Mouse (Mus musculus) spleen, adult 18-20 months (tissue): ENCODE measurements around the gene Gas2.

Experiments
- DNase-seq, 2 experiments: peaks; one replicate each; pipeline ENCODE4 v3.0.0; 2022; ENCODE audit warnings: mixed read lengths in 2 of 2

Gas2 gene

DNA sequence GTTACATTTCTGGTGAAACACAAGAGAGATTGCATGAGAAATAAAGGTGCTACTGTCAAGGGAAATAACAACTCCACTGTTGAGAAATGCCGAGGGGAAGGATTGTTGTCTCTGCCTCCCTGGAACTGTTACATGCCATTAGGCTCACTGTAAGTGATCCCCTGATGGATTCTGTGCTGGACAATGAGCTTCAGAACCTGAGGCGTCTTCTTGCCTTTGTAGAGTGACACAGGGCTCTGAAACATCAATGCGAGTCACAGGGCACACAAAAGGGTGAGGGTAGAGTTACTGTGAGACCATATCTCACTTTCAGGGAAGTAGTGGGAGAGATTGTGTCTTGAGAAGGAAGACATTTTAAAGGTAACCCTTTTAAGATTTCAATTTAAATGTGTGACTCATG lies 23.5 kb downstream of the Gas2 start:
- DNase-seq = no peak

DNA sequence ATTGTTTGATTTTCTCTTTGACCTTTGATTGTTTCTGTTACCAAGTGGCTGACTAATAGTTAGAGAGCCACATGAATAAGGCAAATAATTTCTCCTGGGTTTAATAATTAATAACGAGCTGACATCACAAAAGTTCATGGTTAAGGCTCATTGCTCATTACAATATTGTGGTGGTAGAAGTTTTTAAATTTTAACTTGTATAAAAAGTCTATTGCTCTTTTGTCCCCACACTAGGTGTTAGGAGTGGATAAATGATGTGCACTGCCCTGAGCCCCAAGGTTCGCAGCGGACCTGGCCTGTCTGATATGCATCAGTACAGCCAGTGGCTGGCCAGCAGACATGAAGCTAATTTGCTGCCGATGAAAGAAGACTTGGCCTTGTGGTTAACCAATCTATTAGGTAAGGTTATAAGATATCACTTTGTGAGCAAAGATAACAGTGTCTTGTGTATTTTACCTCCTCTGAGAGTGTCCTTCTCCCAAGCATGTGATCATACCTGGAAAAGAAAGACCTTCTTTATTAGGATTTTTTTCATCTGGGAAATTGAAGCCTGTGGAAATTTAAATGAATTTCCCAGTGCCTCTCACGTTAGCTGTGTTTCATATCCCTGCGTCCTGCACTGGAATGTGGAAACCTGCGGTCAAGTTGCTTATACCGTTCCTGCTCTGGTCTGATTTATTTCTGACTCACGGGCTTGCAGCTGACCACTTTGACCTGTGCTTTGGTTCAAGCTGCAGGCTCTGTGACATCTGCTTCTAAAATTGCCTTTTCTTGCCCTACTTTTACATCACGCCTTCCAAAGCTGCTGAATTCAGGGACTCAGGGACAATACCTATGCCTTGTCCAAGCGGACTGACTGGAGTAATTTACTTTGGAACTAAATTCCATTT lies 26.1 kb downstream of the Gas2 start:
- DNase-seq = no peak

DNA sequence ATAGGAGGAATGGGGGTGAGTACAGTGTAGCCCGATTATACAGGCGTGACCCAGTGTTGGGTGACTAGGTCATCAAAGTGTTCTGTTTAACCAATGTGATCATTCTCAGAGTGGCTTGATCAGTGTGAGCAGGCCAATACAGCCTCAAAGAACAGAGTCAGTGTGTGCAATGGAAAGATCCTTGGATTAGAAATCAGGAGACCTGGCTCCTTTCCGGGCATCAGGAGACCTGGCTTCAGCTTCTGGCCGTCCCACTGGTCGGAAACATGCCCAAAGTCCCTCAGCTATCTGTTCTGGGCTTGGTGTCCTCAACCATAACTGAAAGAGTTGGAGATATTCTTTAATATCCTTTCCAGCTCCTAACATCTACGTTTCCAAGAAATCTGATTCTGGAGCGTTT lies 27.8 kb downstream of the Gas2 start:
- no peak for DNase-seq

DNA sequence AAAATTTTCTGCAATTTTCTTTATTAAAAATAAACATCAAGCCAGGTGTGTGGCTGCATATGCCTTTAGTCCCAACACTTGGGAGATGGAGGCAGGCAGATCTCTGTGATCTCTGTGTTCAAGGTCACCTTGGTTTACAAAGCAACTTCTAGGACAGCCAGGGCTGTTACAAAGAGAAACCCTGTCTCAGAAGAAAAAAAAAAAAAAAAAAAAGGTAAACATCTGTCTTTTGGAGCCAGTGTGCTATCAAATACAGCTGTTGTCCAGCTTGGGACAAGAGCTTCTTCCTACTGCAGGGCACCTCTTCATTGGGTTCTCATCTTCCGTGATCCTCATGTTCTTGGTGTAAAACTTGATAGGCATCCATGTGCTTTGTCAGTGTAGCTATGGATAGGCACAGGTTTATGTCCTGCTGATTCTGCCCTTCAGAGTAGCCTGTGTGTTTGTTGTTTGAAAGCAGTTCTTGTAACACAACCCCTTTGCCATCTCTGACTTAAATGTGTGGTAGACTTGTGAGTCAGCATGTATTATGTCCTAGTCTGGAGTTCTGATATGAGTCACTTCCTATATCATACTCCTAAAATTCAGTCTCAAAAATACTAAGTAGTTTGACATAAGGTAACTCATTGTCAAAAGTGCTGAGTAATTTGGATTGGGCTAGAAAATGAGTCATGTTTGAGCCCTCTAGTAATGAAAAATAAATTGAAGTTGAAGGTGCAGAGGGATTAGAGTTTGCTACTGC lies 30.6 kb downstream of the Gas2 start:
- no peak for DNase-seq

DNA sequence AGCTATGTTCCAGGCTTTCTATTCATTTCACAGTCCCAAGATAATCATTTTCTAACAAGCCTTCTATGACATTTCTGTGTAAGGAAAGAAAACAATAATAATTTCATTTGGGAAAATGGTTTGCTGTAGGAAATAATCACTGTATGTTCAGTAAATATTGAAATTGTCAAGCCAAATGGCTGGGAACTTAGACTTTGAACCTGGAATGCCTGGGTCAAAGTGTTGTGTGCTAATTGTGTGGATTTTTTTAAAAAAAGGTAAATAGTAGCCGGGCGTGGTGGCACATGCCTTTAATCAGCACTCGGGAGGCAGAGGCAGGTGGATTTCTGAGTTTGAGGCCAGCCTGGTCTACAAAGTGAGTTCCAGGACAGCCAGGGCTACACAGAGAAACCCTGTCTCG lies 31.2 kb downstream of the Gas2 start:
- no peak for DNase-seq

DNA sequence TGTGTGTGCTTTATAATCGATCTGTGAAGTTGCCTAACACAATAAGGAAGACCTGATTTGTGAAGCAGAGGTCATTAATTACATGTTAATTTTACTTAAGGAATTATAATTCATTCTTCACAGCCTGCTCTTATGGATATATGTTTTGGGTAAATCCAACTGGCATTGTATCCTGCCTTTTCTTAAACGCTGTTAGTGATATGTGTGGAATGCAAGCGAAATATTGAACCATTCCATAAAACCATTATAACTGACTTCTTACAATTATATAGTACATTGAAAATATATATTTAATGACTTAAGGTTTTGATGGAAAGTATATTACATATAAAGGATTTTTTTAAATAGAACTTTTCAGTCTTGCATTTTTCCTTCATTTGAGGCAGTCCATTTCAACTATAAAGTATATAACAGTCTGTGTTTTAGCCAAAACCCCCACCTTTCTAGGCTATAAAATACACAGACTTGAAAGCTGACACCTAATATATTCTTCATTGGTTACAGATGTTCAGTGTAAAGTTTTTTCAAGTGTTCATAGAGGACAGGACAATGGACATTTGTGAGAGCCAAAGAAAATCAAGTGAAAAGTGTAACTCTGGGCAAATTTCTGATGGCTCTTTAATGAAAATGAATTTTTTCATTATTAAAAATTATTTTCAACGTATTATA lies 32.5 kb downstream of the Gas2 start:
- no peak for DNase-seq

DNA sequence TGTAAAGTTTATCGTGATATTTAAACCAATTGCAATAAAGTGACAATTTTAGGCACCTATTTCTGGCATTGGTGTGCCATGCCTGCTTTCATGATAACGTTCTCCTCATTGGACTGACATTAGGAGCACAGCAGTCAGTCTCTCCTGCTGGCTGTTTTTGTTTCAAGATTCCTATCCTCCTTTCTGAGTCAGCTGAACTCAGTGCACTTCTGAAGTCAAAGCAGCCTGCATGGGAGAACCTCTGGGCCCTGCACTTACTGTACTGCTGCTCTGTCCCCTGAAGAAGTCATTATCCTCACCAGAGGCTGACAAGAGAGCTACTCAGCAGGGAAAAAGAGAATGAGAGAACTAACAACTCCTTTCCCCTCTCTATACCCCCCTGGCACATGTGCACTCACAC lies 33.1 kb downstream of the Gas2 start:
- no peak for DNase-seq

DNA sequence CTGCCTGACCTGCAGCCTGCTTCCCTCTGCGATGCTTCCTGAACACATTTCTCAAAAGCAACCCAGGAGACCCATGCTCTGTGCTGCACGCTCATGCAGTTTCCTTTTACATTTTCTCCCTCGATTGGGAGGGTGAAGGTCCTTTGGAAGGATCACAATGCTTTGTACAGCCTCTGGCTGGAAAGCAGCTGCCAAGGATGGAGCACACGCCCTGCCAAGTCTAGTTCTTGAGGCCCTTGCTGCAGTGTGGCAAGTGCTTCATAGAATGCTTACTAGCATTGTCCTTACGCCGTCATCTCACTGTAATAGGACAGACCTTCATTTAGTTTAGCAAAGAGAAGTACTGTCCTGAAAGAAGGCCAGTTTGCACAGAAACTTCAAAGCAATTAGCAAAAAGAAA lies 37.3 kb downstream of the Gas2 start:
- no peak for DNase-seq

DNA sequence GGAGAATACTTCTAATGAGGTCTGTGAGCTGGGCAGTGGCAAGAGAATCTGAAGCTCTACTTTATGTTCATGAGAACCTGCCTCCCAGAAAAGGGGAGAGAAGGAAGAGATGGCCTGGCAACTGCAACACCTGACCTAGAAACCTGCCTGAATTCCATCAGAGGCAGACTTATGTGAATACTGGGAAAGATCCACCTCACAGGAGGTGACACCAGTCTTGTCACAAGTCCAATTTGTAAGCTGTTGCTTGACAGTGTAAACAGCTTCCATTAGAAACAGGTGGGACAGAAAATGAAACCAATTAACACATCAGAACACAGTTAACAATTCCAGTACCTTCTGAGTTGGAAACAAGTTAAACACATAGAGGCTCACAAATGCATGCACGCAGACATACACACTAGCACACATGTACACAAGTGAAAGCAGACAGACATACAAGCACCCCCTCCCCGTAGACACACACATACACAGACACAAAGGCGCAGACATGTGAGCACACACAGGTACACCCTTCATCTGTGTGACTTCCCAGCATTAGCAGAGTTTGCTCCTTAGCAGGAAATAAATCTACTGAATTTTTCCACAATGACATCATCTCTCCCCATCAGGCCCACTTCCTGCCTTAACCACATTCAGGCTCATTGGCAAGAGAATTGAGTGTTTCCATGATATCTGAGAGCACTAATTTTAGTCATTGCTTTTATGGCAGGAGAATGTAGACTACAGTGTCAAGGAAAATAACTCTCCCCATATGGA lies 51.7 kb downstream of the Gas2 start:
- no peak for DNase-seq

DNA sequence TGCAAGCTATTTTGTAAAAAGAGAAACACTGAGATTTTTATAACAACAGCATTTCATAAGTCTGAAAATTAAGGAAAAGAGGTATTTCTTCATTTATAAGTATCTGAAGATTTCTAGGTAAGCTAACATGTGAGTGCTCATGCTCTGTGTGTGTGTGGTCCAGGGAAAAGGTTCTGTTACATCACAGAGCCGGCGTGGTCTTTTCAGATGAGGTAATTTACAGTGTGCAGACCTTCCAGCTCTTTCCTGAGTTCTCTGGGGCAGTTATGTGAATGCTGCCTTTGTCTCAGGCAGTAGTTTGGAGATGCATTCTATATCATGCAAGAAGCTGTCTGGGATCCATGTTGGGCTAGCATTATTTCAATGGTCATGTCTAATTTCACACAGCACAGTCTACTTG lies 52.3 kb downstream of the Gas2 start:
- no peak for DNase-seq

DNA sequence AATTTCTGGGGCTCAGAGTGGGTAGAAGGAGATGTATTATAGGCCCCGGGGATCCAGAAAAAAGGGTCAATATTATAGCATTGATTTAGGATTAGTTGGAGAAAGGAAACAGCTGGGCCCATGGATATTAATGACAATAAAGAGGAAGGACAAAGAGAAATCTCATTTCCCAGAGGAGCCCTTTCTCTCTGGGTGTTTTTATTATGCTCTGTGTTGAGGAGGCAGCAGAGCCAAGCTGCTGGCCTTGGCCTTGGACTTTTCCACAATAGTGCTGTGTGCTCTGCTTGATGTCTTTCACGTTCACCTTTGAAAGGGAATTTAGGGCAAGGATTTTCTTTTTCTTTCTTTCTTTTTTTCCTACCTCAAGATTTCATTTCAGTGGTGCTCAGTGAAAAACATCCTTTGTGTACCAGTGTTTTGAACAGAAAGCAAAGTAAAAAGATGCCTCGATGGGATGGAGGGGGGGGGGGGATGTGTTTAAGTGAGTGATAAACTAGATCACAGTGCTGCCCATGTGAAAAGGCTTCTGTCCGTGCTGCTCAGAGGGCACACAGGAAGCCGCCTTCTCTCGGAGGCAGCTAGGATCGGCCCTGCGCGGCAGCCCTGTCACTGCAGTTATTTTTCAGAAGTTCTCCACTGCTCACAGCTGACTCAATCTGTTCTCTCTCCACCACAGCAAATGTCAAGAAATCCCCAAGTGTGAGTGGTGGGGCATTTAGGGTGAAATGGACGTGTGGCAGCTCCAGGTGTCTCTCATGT lies 67.1 kb downstream of the Gas2 start:
- DNase-seq = no peak

DNA sequence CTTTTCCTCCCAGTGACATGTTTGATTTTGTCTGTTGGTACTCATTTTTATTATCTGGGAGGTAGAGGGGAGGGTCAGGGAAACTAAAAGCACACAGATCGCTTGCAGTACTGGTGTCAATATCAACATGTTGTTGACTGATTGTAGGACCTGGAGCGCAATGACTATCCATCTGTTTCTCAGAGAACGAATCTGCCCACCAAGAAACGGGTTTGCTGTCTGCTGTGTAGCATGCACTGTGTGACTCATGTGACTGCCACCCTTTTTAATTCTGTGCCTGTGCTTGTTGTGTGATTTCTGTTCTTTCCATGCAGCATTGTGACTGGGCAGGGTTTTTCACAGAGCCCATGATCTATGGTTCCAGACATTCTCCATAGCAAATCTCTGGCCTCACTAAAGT lies 69.4 kb downstream of the Gas2 start:
- DNase-seq = no peak

DNA sequence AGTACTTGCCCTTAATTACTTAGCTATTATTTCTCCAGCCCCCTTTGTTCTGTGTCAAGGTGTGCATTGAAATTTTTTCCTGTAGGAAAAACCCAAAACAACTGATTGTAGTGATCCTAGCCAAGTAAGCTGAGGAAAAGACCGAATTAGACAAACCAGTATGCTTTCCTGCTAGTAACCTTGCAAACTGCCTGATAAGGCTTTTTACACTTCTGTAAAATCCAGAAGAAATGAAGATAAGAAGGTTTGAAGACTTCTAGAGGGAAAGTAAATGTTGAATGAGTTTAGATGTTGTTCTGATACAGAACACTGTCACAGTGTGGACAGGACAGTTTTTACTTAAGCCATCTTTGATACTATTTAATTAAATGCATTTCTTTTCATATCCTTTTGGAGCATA lies 75.5 kb downstream of the Gas2 start:
- no peak for DNase-seq

DNA sequence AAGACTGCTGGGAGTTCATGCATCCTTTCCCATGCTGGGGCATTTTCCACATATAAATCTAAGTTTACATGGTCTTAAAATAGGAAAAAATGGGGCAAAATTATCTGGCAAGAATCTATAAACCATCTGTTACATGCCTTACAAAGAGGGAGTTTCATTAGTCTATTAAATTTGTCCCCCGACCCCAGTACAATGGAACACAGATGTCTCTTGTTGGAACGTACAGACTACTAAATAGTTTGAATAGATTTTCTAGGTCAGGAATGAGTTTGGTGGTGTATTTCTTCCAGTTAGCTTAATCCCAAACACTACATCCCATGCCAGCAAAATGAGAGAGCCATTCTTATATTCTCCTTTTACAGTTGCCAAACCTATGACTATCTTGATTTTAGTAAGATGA lies 78.6 kb downstream of the Gas2 start:
- no peak for DNase-seq

DNA sequence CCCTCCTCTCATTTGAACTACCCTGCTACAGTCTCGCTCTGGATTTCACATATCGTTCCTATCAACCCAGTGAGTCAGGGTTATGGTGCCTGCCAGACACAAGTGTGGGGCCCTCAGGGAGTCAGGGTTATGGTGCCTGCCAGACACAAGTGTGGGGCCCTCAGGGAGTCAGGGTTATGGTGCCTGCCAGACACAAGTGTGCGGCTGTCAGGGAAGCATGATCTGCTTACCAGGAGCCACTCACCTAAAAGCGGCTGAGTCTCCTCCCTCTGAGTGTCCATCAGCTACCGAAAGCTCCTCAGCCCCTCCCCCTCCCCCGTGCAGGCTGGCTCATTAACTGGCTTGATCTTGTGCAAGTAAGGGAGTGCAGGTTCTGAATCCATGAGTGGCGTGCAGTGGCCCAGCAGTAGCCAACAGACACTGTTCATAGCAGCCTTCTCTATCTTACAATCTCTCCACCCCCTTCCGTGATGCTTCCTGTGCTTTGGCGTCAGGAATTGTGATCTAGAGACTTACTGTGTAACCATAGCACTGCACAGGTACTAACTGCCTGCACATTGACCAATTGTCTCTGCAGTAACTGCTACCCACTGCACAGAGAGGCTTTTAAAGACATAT lies 93.7 kb downstream of the Gas2 start:
- DNase-seq = no peak

DNA sequence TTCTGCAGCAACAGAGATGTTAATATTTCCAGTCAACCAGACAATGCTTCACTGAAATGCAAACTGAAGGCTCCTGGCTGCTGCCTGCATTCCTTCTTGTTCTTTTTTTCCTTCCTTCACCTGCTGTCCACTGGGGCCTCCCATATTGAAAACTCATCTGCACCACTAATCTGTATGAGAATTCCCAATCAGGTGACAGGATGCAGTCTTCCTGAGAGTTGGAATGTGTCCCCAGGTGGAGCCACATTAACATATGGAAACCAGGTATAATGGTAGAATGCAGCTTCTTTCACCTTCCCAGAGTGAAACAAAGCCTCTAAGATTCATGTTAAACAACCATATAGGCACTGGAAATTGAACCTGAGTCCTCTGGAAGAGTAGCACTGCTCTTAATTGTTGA lies 96.0 kb downstream of the Gas2 start:
- no peak for DNase-seq

DNA sequence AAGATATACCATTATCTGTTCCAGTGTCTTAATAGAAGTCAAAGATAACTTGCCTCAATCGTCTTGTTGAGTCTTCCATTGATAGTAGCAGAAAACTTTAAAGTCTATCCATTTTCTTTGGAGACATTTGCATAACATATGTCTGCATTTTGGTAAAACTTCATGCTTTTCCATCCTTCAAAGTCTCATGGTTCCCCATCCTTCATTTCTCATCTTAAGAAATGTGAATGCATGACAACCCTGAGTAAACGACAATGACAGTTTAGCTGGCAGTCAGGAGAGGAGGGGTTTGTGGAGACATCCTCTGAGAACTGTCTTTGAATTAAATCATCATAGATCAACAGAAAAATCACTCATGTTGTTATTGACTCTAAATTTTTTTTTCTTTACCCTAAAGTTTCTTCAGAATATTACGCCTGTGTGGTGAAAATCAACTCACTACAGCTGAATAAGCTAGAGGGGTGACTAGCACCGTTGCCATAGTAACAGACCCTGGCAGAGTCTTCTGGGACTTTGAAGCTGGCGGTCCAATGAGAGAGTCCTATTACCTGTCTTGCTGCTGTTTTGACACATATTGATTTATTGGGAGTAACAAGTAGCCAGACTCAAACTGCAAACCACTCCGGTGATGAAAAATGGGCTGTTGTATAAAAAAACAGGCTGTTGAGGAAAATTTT lies 99.0 kb downstream of the Gas2 start:
- no peak for DNase-seq

DNA sequence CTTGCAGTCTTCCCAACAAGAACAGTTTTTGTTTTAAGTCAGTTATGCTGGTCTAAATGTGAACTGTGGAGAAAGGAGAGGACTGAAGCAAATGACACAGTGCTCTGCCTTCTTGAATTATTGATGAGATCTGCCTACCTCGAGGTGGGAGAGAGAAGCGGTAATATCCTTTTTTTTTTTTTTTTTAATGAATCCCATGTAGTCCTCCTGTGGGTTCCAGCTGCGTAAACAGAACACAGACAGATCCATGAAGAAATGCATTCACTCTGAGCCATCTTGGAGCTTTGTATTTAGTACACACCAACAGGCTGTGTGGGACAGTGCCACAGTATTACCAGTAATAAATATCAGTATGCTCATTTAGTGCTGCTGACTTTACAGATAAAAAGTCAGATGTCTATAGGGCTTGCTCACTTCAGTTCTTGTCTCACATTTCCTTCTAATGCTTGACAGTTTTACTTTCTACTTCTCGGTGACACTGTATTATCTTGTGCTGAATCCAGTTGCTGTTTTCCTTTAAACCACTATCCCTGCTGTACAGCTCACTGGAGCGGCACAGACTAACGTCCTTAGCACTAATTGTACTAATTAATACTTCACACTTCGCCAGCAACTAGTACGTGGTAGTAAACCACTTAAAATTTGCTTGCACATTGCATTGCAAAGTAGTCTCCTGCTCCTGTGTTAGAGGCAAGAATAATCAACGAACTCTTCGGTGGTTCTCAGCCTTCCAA lies 100.6 kb downstream of the Gas2 start:
- no peak for DNase-seq

DNA sequence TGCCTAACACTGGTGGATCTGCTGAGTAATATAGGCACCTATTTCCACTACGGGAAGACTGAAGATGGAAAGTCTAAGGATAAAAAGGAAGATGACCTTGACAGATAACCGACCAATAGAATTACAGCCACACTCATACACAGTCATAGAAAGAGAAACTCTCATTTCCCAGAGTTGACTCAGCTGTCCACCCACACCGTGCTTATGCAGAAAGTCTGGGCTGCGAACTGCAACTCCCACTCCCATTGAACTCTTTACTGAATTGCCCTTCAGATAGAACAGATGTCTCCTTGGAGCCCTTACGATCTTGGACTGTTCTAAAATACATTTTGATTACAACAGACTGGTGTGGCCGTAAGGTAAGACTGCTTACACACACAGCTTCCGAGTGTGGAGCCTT lies 102.9 kb downstream of the Gas2 start:
- no peak for DNase-seq

DNA sequence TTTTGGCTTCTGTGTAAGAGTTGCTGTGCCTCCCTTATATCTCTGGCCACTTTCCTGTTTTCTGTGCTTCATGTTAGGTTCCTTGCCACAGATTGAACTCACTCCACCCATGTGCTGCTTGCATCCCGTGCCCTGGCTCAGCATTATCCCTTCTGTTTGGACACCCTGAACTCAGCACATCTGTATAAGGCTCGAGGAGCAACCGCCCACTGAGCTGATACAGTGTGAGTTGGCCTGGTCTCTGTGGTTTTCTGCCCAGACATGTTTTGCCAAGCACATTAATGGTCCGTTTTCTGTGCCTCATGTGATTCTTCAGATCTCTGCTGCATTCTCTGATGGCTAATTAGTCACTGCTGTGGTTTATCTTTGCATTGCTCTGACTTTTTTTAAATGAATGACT lies 105.8 kb downstream of the Gas2 start:
- DNase-seq = no peak

DNA sequence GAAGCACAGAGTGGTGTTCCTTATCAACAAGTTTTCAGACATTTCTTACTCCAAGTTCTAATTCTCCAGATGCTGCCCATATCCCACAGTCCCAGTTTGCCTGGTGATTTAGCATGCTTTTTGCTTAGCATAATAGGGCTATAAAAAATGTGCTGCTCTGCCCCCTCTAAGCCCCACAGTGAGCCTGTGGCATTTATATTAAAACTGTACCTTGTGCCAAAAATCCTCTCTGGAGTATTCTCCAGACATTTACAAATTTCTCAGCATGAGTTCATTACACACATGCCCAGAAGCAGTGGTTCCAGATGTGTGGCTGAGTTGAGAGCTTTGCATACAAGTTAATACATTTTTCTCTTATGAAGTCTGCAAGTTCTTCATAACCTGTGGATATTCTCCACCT lies 107.6 kb downstream of the Gas2 start:
- DNase-seq = no peak
